Mouse (Mus musculus) megakaryocyte, embryonic 14.5 days (primary cell): Measurements from ENCODE around the gene March7.

Source experiments
- FLI1 ChIP-seq: IDR thresholded peaks from 2 replicates; pipeline ENCODE4 v1.6.1; 2012; ENCODE audit warnings: low read length, inconsistent platforms, mixed read lengths
- GATA1 ChIP-seq: IDR thresholded peaks from 3 replicates; pipeline ENCODE4 v1.6.1; 2012; ENCODE audit warnings: mixed read lengths, low read length, inconsistent platforms, borderline replicate concordance

GRCm38 (mm10) chr2:60278627-60279026, 68.9 kb downstream of the March7 start:
- TF ChIP-seq GATA1: no peak
- TF ChIP-seq FLI1: no peak
